Mouse (Mus musculus) CD4-positive helper T cell, adult 2 months (primary cell): ENCODE results near the gene Syn2.

Source experiments
- DNase-seq: peaks from one replicate; pipeline ENCODE4 v3.0.0-alpha.2; 2012; ENCODE audit warnings: low read depth, missing footprints, low spot score

Syn2 gene

GRCm38 (mm10) chr6:115244222-115244621, 109.5 kb downstream of the Syn2 start:
- DNase-seq = no peak

GRCm38 (mm10) chr6:115245500-115246058, 110.9 kb downstream of the Syn2 start:
- DNase-seq = no peak

GRCm38 (mm10) chr6:115251531-115251985, 116.9 kb downstream of the Syn2 start:
- no peak for DNase-seq

- DNase-seq = no peak
These were observed 117.6 kb downstream of the Syn2 start, which contains the start of gene Timp4 for GRCm38 (mm10) chr6:115252099-115252873. Gene Timp4 (minus strand): TSS chr6:115252205.

- no peak for DNase-seq
These were observed 120.5 kb downstream of the Syn2 start for GRCm38 (mm10) chr6:115255171-115255570.

GRCm38 (mm10) chr6:115260507-115260906, 125.8 kb downstream of the Syn2 start:
- no peak for DNase-seq

GRCm38 (mm10) chr6:115266791-115267190, 132.1 kb downstream of the Syn2 start:
- DNase-seq = no peak

GRCm38 (mm10) chr6:115267916-115268315, 133.2 kb downstream of the Syn2 start:
- no peak for DNase-seq

- DNase-seq = no peak
These were observed 134.1 kb downstream of the Syn2 start for GRCm38 (mm10) chr6:115268551-115269385.

- no peak for DNase-seq
These were observed 134.9 kb downstream of the Syn2 start for GRCm38 (mm10) chr6:115269561-115269960.

- no peak for DNase-seq
These were observed 135.4 kb downstream of the Syn2 start for GRCm38 (mm10) chr6:115270085-115270484.

- DNase-seq = no peak
These were observed 136.6 kb downstream of the Syn2 start for GRCm38 (mm10) chr6:115271326-115271725.

GRCm38 (mm10) chr6:115271866-115272271, 137.2 kb downstream of the Syn2 start:
- DNase-seq = no peak

- no peak for DNase-seq
These were observed 138.6 kb downstream of the Syn2 start for GRCm38 (mm10) chr6:115273346-115273745.

- DNase-seq = no peak
These were observed 140.0 kb downstream of the Syn2 start for GRCm38 (mm10) chr6:115274705-115275104.

GRCm38 (mm10) chr6:115275116-115275815, 140.6 kb downstream of the Syn2 start:
- DNase-seq = no peak

GRCm38 (mm10) chr6:115278086-115278485, 143.4 kb downstream of the Syn2 start:
- DNase-seq = no peak

- DNase-seq = no peak
These were observed 144.9 kb downstream of the Syn2 start for GRCm38 (mm10) chr6:115279639-115280038.

- DNase-seq = no peak
These were observed 149.5 kb downstream of the Syn2 start for GRCm38 (mm10) chr6:115284153-115284552.

- DNase-seq = no peak
These were observed 151.7 kb downstream of the Syn2 start for GRCm38 (mm10) chr6:115286441-115286840.

- no peak for DNase-seq
These were observed 153.5 kb downstream of the Syn2 start for GRCm38 (mm10) chr6:115288223-115288622.

- no peak for DNase-seq
These were observed 155.9 kb downstream of the Syn2 start for GRCm38 (mm10) chr6:115290561-115290960.
